Mouse (Mus musculus): ENCODE results near the gene Mrpl12.

The Mrpl12 gene

GRCm38 (mm10) chr11:120484265-120484981, at the start of gene Mrpl12:
Mrpl12 (plus strand) TSS chr11:120484613.
- peak; percentile 78 for DNase-seq (ENCODE audit: low spot score)

DNA sequence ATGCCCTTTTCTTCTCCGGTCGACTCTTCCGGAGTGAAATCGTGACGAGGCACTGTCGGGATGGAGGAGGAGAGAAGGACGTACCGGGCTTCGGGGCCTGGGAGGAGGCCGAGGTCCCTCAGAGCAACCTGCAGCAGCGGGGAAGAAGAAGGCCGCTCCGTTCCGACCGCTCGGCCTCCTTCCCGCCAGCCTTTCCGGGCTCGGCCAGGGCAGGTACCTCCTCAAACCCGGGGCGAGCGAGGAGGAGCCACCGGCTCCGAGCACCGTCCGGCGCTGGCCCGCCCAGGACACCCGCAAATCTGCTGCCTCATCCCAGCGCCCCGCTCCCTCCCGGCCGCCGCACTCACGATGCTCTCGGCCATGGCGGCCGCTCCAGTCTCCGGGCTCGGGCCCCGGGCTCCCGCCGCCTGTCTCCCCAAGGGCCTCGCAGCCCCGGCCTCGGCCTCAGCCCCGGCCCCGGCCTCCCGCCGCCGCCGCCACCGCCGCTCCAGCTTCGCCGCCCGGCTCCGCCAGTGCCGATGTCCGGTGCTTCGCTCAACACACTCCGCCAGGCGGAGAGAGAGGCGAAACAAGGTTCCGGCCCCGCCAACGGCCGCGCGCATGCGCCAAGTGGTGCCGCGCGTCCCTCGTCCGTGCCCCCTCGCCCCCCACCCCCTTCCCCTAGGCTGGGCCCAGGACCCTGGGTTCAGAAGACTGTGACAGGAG, 47.1 kb upstream of the Mrpl12 start, which contains the start of gene Nploc4:
Nploc4 (minus strand) TSS at position 557 of the 705 bp plus-strand sequence.
- peak; percentile 93 for DNase-seq (ENCODE audit: low spot score)

- no peak for DNase-seq (ENCODE audit: low spot score)
Observed at GRCm38 (mm10) chr11:120437857-120438385, 46.5 kb upstream of the Mrpl12 start.

DNA sequence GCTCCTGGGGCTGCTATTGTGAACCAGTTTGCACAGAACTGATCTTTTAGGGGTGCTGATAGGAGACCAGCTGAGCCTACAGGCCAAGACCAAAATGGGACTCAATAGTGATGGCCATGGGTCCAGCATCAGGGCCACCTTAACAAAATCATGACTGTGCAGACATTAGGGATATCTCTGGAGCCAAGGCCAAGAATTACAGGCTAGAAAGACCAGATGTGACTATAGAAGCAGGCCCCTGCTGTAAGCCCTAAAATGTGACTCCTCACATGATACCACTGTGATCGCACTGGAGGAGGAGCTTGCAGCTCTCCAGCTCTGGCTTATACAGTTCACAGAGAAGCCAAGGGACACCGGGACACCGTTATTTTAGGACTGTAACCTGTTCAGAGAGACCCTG, 42.1 kb upstream of the Mrpl12 start, which contains the start of gene Tspan10:
Tspan10 (plus strand) TSS at position 301 of the 400 bp plus-strand sequence.
- no peak for DNase-seq (ENCODE audit: low spot score)

- DNase-seq (ENCODE audit: low spot score): no peak
Observed at GRCm38 (mm10) chr11:120442765-120443280, 41.6 kb upstream of the Mrpl12 start.

GRCm38 (mm10) chr11:120444106-120444505, 40.3 kb upstream of the Mrpl12 start:
- no peak for DNase-seq (ENCODE audit: low spot score)

GRCm38 (mm10) chr11:120445475-120445874, 38.9 kb upstream of the Mrpl12 start:
- DNase-seq (ENCODE audit: low spot score): no peak

GRCm38 (mm10) chr11:120447179-120447578, 37.2 kb upstream of the Mrpl12 start:
- no peak for DNase-seq (ENCODE audit: low spot score)

GRCm38 (mm10) chr11:120452246-120452645, 32.2 kb upstream of the Mrpl12 start:
- no peak for DNase-seq (ENCODE audit: low spot score)

GRCm38 (mm10) chr11:120453306-120453705, 31.1 kb upstream of the Mrpl12 start, which contains the start of gene Pde6g:
Pde6g (minus strand) TSS chr11:120453500.
- no peak for DNase-seq (ENCODE audit: low spot score)

DNA sequence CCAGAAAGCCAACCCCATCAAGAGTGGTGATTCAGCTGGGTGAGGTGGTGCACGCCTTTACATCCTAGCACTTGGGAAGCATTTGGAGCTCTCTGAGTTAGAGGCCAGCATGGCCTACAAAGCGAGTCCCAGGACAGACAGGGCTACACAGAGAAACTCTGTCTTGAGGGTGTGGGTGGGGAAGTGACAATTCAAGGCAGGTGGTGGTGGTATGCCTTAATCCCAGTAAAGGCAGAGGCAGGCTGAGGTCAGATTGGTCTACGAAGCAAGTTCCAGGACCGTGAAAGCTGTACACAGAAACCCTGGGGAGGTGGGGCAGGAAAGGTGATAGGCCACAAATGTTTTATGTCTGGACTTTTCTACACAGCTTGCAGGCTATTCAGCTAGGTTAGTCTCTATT, 29.4 kb upstream of the Mrpl12 start:
- DNase-seq (ENCODE audit: low spot score): no peak

- no peak for DNase-seq (ENCODE audit: low spot score)
Observed at GRCm38 (mm10) chr11:120455413-120455812, 29.0 kb upstream of the Mrpl12 start.

- no peak for DNase-seq (ENCODE audit: low spot score)
Observed at GRCm38 (mm10) chr11:120457370-120457769, 27.0 kb upstream of the Mrpl12 start.

GRCm38 (mm10) chr11:120457772-120458751, 26.4 kb upstream of the Mrpl12 start, which contains the start of the genes Oxld1 and Ccdc137:
Oxld1 (minus strand) TSS chr11:120458068.
Ccdc137 (plus strand) TSS chr11:120458115.
- peak; percentile 58 for DNase-seq (ENCODE audit: low spot score)

GRCm38 (mm10) chr11:120458847-120459597, 25.4 kb upstream of the Mrpl12 start:
- DNase-seq (ENCODE audit: low spot score): no peak

DNA sequence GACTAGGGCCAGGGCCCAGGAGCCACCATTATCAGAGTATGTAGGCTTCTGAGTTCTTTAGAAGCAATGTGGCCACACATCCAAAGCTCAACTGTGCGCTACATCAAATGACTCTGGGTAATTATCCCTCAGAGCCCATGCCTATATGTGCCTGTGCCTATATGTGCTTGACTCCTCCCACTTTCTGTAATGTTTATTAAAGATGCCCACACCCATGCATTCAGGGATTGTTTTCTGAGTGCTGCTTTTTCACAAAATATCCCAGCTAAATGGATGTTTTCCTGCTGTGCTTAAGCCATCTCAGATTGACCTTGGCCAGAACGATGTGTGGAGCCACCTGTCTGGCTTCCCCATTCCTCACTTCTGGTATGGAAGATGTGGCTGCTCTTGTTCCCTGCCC, 20.9 kb upstream of the Mrpl12 start:
- no peak for DNase-seq (ENCODE audit: low spot score)

GRCm38 (mm10) chr11:120464365-120464764, 20.0 kb upstream of the Mrpl12 start:
- no peak for DNase-seq (ENCODE audit: low spot score)

GRCm38 (mm10) chr11:120465521-120465920, 18.9 kb upstream of the Mrpl12 start:
- no peak for DNase-seq (ENCODE audit: low spot score)

DNA sequence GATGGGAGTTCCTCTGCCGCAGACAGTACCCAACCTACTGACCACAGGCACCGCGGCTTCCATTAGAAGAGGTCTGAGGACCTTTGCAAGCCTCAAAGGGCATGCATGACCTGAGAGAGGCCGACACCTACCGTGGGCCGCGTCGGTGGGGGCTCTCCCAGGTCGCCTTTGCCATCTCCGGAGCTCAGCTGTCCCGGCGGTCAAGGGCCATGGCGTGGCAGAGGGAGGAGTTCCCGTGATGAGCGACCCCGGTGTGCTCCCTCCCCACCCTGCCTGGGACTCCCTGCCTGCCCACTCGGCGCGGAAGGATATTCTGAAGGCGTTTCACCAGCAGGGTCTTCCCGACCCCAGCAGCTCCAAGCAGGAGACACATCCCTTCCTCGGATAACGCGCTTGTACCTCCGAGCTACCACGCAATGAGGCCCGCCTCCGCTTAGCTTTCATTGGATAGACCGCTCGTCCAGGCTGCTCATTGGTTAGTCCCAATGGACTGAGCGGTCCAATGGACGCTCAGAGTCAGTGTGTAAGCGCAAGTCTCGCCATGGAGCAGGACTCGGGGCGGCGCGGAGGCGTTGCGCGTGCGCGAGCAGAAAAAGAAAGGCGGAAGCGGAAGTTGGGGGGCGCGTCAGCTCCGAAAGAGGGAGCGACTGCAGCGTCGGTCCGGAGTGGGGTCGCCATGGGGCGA, 17.2 kb upstream of the Mrpl12 start, which contains the start of gene Arl16:
Arl16 (minus strand) TSS at position 557 of the 685 bp plus-strand sequence.
- peak; percentile 81 for DNase-seq (ENCODE audit: low spot score)

- DNase-seq (ENCODE audit: low spot score): no peak
Observed at GRCm38 (mm10) chr11:120467736-120468092, 16.7 kb upstream of the Mrpl12 start.
